In genomic region chr5:38208985-38209384, GRCm38 (mm10) we compare ENCODE assay signal across 29 mouse cellular contexts. TPM values are rescaled to one million over a fixed set of nuclear protein-coding genes. Genes with fewer than 3 reads are reported as not detected.
A peak's percentile ranks its signal among the peaks of the same experiment; 100 is the strongest.
DNase-seq lines count a peak whose midpoint lies in the region; ATAC-seq and TF ChIP-seq lines count a peak whose summit lies in the region.
"Had no signal": no experiment of that assay in that cellular context is flagged by ENCODE, and none has a peak within 500 bp of the region (broad histone marks: within the 10 kb centered on the region; RNA-seq: fewer than 3 reads in every experiment).

No protein-coding gene starts in this region.

- TF ChIP-seq EP300 in MEL (IDR thresholded peaks at IDR 0.05; ENCODE audit: low read depth in 1 of 2, low read length in 2 of 2), result peak in 1 of 2 experiments; percentile 41; a peak in 1 of 4 replicates

- no peak for TF ChIP-seq CTCF in layer of hippocampus, adult 2 months (conservative IDR thresholded peaks at IDR 0.05)
- no peak for TF ChIP-seq CTCF in MEL (IDR thresholded peaks at IDR 0.05 in 2 of 3, conservative IDR thresholded peaks at IDR 0.05 in 1 of 3; ENCODE audit: control insufficient read depth in 1 of 3, insufficient read depth in 1 of 3, low read depth in 2 of 3, low read length in 3 of 3, poor library complexity in 1 of 3, severe bottlenecking in 1 of 3)

- peaks cover 5 to 10% of the 10 kb centered on the region in 2 experiments; a peak in 3 of 4 replicates for H3K4me1 ChIP-seq in MEL (ENCODE audit: control insufficient read depth in 1 of 2, insufficient read depth in 2 of 2, low read length in 2 of 2)
- H3K4me1 ChIP-seq: hindbrain, embryonic 10.5 days; hindbrain, embryonic 15.5 days; limb, embryonic 13.5 days; lung, embryonic 15.5 days; neural tube, embryonic 15.5 days had no signal

- ATAC-seq in common myeloid progenitor, adult 5-6 weeks (replicated peaks; ENCODE audit: low read depth, poor library complexity, severe bottlenecking), result peak; percentile 50
- ATAC-seq: forebrain, embryonic 13.5 days; inflammation-experienced regulatory T-cells, adult 6 months had no signal

- no peak for DNase-seq in layer of hippocampus, adult 2 months (ENCODE audit: low spot score in 2 of 2)
- no peak for DNase-seq in layer of hippocampus, adult 8-10 months (ENCODE audit: low spot score in 2 of 2)
- peak; percentile 72 for DNase-seq in MEL (ENCODE audit: low read depth, low spot score)
- DNase-seq in adrenal gland, postnatal 4 days (ENCODE audit: low spot score in 2 of 2), result no peak
- DNase-seq in adrenal gland, adult 2 months, result no peak
- no peak for DNase-seq in urinary bladder, adult 18-20 months (ENCODE audit: low spot score in 2 of 2)
- DNase-seq: adrenal gland, postnatal 14 days; B cell, adult 2 months; cerebellum, adult 11-12 months; cerebellum, postnatal 10 days; gastrocnemius, postnatal 14 days; heart, adult 11 months; kidney, adult 11 months; kidney, postnatal 14 days; right cerebral cortex, postnatal 25 days; thymus, postnatal 14 days had no signal

- peaks cover 3 to 5% of the 10 kb centered on the region in 2 experiments; a peak in 3 of 4 replicates for H3K36me3 ChIP-seq in MEL (ENCODE audit: control insufficient read depth in 1 of 2, insufficient read depth in 2 of 2, low read length in 2 of 2)

- no peak overlapping the region for H3K9ac ChIP-seq in MEL (ENCODE audit: control insufficient read depth, low read depth, low read length, poor library complexity, severe bottlenecking)
- H3K9ac ChIP-seq: embryonic facial prominence, embryonic 15.5 days; forebrain, embryonic 13.5 days; hindbrain, embryonic 15.5 days; limb, embryonic 13.5 days; lung, embryonic 15.5 days; midbrain, embryonic 13.5 days; neural tube, embryonic 15.5 days had no signal

- TF ChIP-seq RAD21 in MEL (IDR thresholded peaks at IDR 0.05; ENCODE audit: low read depth, low read length), result no peak

- no peaks in the 10 kb centered on the region for H3K79me2 ChIP-seq in MEL (ENCODE audit: control insufficient read depth, insufficient read depth, low read length, poor library complexity)

- 0 out of 2 replicates have a peak overlapping the region, but pooled peaks have one; percentile 28 for H3K27ac ChIP-seq in layer of hippocampus, adult 2 months
- H3K27ac ChIP-seq in MEL (ENCODE audit: control insufficient read depth, low read depth, low read length), result no peak overlapping the region
- H3K27ac ChIP-seq: embryonic facial prominence, embryonic 10.5 days; embryonic facial prominence, embryonic 15.5 days; forebrain, embryonic 13.5 days; heart, embryonic 10.5 days; hindbrain, embryonic 10.5 days; hindbrain, embryonic 15.5 days; left cerebral cortex, adult 2 months; limb, embryonic 13.5 days; lung, embryonic 15.5 days; midbrain, embryonic 13.5 days; neural tube, embryonic 15.5 days had no signal

- no peak overlapping the region for H3K4me3 ChIP-seq in layer of hippocampus, adult 2 months
- no peak overlapping the region for H3K4me3 ChIP-seq in MEL (ENCODE audit: control insufficient read depth in 1 of 2, insufficient read depth in 1 of 2, low read depth in 2 of 2, low read length in 2 of 2)
- H3K4me3 ChIP-seq: embryonic facial prominence, embryonic 10.5 days; embryonic facial prominence, embryonic 15.5 days; forebrain, embryonic 13.5 days; heart, embryonic 10.5 days; hindbrain, embryonic 10.5 days; hindbrain, embryonic 15.5 days; left cerebral cortex, adult 2 months; limb, embryonic 13.5 days; lung, embryonic 15.5 days; midbrain, embryonic 13.5 days; neural tube, embryonic 15.5 days had no signal

- no peak for TF ChIP-seq POLR2A in MEL (IDR thresholded peaks at IDR 0.05; ENCODE audit: control insufficient read depth in 1 of 2, insufficient read depth in 1 of 2, low read depth in 1 of 2, low read length in 2 of 2, poor library complexity in 1 of 2)

- H3K27me3 ChIP-seq in MEL (ENCODE audit: control insufficient read depth in 1 of 2, insufficient read depth in 2 of 2, low read length in 2 of 2), result no peaks in the 10 kb centered on the region
- H3K27me3 ChIP-seq: embryonic facial prominence, embryonic 15.5 days; forebrain, embryonic 13.5 days; hindbrain, embryonic 15.5 days; limb, embryonic 13.5 days; lung, embryonic 15.5 days; midbrain, embryonic 13.5 days; neural tube, embryonic 15.5 days had no signal

- no peaks in the 10 kb centered on the region for H3K9me3 ChIP-seq in MEL (replicated peaks; ENCODE audit: insufficient read depth, low read length)
- H3K9me3 ChIP-seq: embryonic facial prominence, embryonic 10.5 days; embryonic facial prominence, embryonic 15.5 days; forebrain, embryonic 13.5 days; heart, embryonic 10.5 days; hindbrain, embryonic 10.5 days; hindbrain, embryonic 15.5 days; limb, embryonic 13.5 days; lung, embryonic 15.5 days; midbrain, embryonic 13.5 days; neural tube, embryonic 15.5 days had no signal

TF ChIP-seq in MEL, 35 proteins besides CTCF, POLR2A, EP300 and RAD21:
- TF ChIP-seq TAL1 (IDR thresholded peaks at IDR 0.05; ENCODE audit: low read length), result peak; percentile 40; the same call in 1 of the 2 replicates
- TF ChIP-seq UBTF (IDR thresholded peaks at IDR 0.05; ENCODE audit: borderline replicate concordance, insufficient read depth, low read depth, low read length), result no peak
- peak; percentile 22; the same call in 1 of the 2 replicates for TF ChIP-seq MAX (IDR thresholded peaks at IDR 0.05; ENCODE audit: low read length)

RNA-seq across cellular contexts. Expression of gene Zbtb49, which starts 11.3 kb away (rescaled TPM):
- 10 to 100 TPM; 19.2 to 25.0 TPM for total RNA-seq in layer of hippocampus, adult 2 months (2021)
- total RNA-seq in layer of hippocampus, adult 8-10 months (2022), result 10 to 100 TPM; 17.1 to 21.8 (median 21.0) TPM
- total RNA-seq in MEL (2012; rRNA removed), result 14.0 and 16.8 TPM in 2 replicates
- polyA plus RNA-seq in MEL (2012; ENCODE audit: insufficient read depth in 1 of 2, insufficient read length in 2 of 2, low read depth in 1 of 2, low replicate concordance in 2 of 2, missing spikeins in 1 of 2), result 10 to 100 TPM in 1 of 2 experiments, not detected in 1; 17.5 TPM
- 9.4 and 16.2 TPM in 2 replicates for total RNA-seq in common myeloid progenitor, adult 5-6 weeks (2017)
- total RNA-seq in adrenal gland, postnatal 4 days (2021), result 10 to 100 TPM; 15.3 to 18.5 TPM
- 1 to 10 TPM; 7.1 to 8.8 TPM for total RNA-seq in adrenal gland, adult 2 months (2021)
- 11.1 and 11.4 TPM in 2 replicates for polyA plus RNA-seq in adrenal gland, adult 2 months (2012; rRNA removed)

RNA-seq across cellular contexts. Expression of gene Lyar, which starts 11.3 kb away (rescaled TPM):
- total RNA-seq in layer of hippocampus, adult 2 months (2021), result 10 to 100 TPM in 1 of 2 experiments, 1 to 10 TPM in 1; 9.9 to 11.3 TPM
- 10 to 100 TPM in 2 of 4 experiments, 1 to 10 TPM in 2; 7.5 to 11.5 (median 10.0) TPM for total RNA-seq in layer of hippocampus, adult 8-10 months (2022)
- total RNA-seq in MEL (2012; rRNA removed), result 333 and 340 TPM in 2 replicates
- polyA plus RNA-seq in MEL (2012; ENCODE audit: insufficient read depth in 1 of 2, insufficient read length in 2 of 2, low read depth in 1 of 2, low replicate concordance in 2 of 2, missing spikeins in 1 of 2), result 100 to 1,000 TPM; 507 to 678 TPM
- total RNA-seq in common myeloid progenitor, adult 5-6 weeks (2017), result 144 and 145 TPM in 2 replicates
- 10 to 100 TPM; 27.2 to 29.4 TPM for total RNA-seq in adrenal gland, postnatal 4 days (2021)
- total RNA-seq in adrenal gland, adult 2 months (2021), result 10 to 100 TPM; 16.1 to 23.6 TPM
- 1.6 and 2.5 TPM in 2 replicates for polyA plus RNA-seq in adrenal gland, adult 2 months (2012; rRNA removed)

RNA-seq across cellular contexts. Expression of gene Nsg1, which starts 49.3 kb away (rescaled TPM):
- 100 to 1,000 TPM; 421 to 427 TPM for total RNA-seq in layer of hippocampus, adult 2 months (2021)
- total RNA-seq in layer of hippocampus, adult 8-10 months (2022), result 100 to 1,000 TPM; 361 to 451 (median 407) TPM
- total RNA-seq in MEL (2012; rRNA removed), result 0.07 and 0.12 TPM in 2 replicates
- under 1 TPM in 1 of 2 experiments, not detected in 1; 0.18 TPM for polyA plus RNA-seq in MEL (2012; ENCODE audit: insufficient read depth in 1 of 2, insufficient read length in 2 of 2, low read depth in 1 of 2, low replicate concordance in 2 of 2, missing spikeins in 1 of 2)
- 2.3 and 2.4 TPM in 2 replicates for total RNA-seq in common myeloid progenitor, adult 5-6 weeks (2017)
- total RNA-seq in adrenal gland, postnatal 4 days (2021), result 100 to 1,000 TPM; 120 to 121 TPM
- 10 to 100 TPM; 58.0 to 89.3 TPM for total RNA-seq in adrenal gland, adult 2 months (2021)
- 39.1 and 41.3 TPM in 2 replicates for polyA plus RNA-seq in adrenal gland, adult 2 months (2012; rRNA removed)

RNA-seq across cellular contexts. Expression of gene Tmem128, which starts 51.0 kb away (rescaled TPM):
- 10 to 100 TPM; 30.1 to 32.8 TPM for total RNA-seq in layer of hippocampus, adult 2 months (2021)
- total RNA-seq in layer of hippocampus, adult 8-10 months (2022), result 10 to 100 TPM; 29.0 to 34.0 (median 30.1) TPM
- total RNA-seq in MEL (2012; rRNA removed), result 76.4 and 78.9 TPM in 2 replicates
- polyA plus RNA-seq in MEL (2012; ENCODE audit: insufficient read depth in 1 of 2, insufficient read length in 2 of 2, low read depth in 1 of 2, low replicate concordance in 2 of 2, missing spikeins in 1 of 2), result 10 to 100 TPM in 1 of 2 experiments, not detected in 1; 55.9 TPM
- 23.5 and 25.8 TPM in 2 replicates for total RNA-seq in common myeloid progenitor, adult 5-6 weeks (2017)
- total RNA-seq in adrenal gland, postnatal 4 days (2021), result 10 to 100 TPM; 46.3 to 48.7 TPM
- 10 to 100 TPM; 32.3 to 38.9 TPM for total RNA-seq in adrenal gland, adult 2 months (2021)
- 12.0 and 12.7 TPM in 2 replicates for polyA plus RNA-seq in adrenal gland, adult 2 months (2012; rRNA removed)

Comparison
In these comparisons a context has a peak if more than half of its experiments do, and no peak if none do; other contexts are left out.
1. RNA of gene Nsg1, which starts 49.3 kb away (total RNA-seq): 361 to 451 TPM in layer of hippocampus, adult 8-10 months, 421 to 427 TPM in layer of hippocampus, adult 2 months, 120 to 121 TPM in adrenal gland, postnatal 4 days and 58.0 to 89.3 TPM in adrenal gland, adult 2 months; 2.3 to 2.4 TPM in common myeloid progenitor, adult 5-6 weeks and 0.07 to 0.12 TPM in MEL; every median in the first group is over 10 times any median in the second.